1 mouse cellular context compared by ENCODE assay signal in genomic region chr12:57196608-57197362, GRCm38 (mm10).
TF ChIP-seq lines count a peak whose summit lies in the region.

No protein-coding gene starts in this region.

TF ChIP-seq in MEL, 35 proteins besides CTCF, POLR2A, EP300 and RAD21 (continued from another document):
- TF ChIP-seq MYB (IDR thresholded peaks at IDR 0.05; ENCODE audit: low read depth, low read length) (0 out of 2 replicates have a peak, but pooled peaks have one; percentile 16), NRF1 (IDR thresholded peaks at IDR 0.05; ENCODE audit: insufficient read depth, low read depth, low read length, poor library complexity, severe bottlenecking) (no peak), BHLHE40 (IDR thresholded peaks at IDR 0.05; ENCODE audit: borderline replicate concordance, low read depth, low read length) (peak; percentile 48; the same call in 1 of the 2 replicates), TBP (IDR thresholded peaks at IDR 0.05; ENCODE audit: low read depth, low read length) (peak; percentile 85), MEF2A (IDR thresholded peaks at IDR 0.05; ENCODE audit: extremely low read depth, insufficient replicate concordance, low read depth, low read length, poor library complexity, severe bottlenecking) (no peak), USF2 (IDR thresholded peaks at IDR 0.05; ENCODE audit: borderline replicate concordance in 1 of 2, insufficient read depth in 1 of 2, low read depth in 1 of 2, low read length in 2 of 2) (no peak), UBTF (IDR thresholded peaks at IDR 0.05; ENCODE audit: borderline replicate concordance, insufficient read depth, low read depth, low read length) (0 out of 2 replicates have a peak, but pooled peaks have one; percentile 64), POLR2AphosphoS5 (IDR thresholded peaks at IDR 0.05; ENCODE audit: borderline replicate concordance, low read depth, low read length) (no peak; the same call in 1 of the 2 replicates), ZMIZ1 (IDR thresholded peaks at IDR 0.05; ENCODE audit: low read depth, low read length) (peak; percentile 2; the same call in 1 of the 2 replicates), CHD1 (IDR thresholded peaks at IDR 0.05; ENCODE audit: low read depth, low read length) (no peak), KAT2A (conservative IDR thresholded peaks at IDR 0.05; ENCODE audit: low read depth, low read length) (0 out of 2 replicates have a peak, but pooled peaks have one; percentile 24), NELFE (IDR thresholded peaks at IDR 0.05; ENCODE audit: low read depth, low read length) (no peak; the same call in none of the 2 replicates), SIN3A (IDR thresholded peaks at IDR 0.05; ENCODE audit: low read length) (no peak; the same call in 1 of the 2 replicates), MAX (IDR thresholded peaks at IDR 0.05; ENCODE audit: low read length) (no peak; the same call in 1 of the 2 replicates), GATA1 (IDR thresholded peaks at IDR 0.05; ENCODE audit: low read depth, low read length) (peak; percentile 71), ETS1 (IDR thresholded peaks at IDR 0.05; ENCODE audit: low read depth, low read length) (peak; percentile 71; the same call in 1 of the 2 replicates), TAL1 (IDR thresholded peaks at IDR 0.05; ENCODE audit: low read length) (0 out of 2 replicates have a peak, but pooled peaks have one; percentile 24), ZKSCAN1 (IDR thresholded peaks at IDR 0.05; ENCODE audit: low read depth, low read length) (no peak), USF1 (IDR thresholded peaks at IDR 0.05; ENCODE audit: low read depth, low read length) (no peak), ZC3H11A (IDR thresholded peaks at IDR 0.05; ENCODE audit: low read depth, low read length) (no peak), MAZ (IDR thresholded peaks at IDR 0.05; ENCODE audit: low read depth, low read length) (no peak), POLR2AphosphoS2 (IDR thresholded peaks at IDR 0.05; ENCODE audit: low read length) (no peak)
TF ChIP-seq in MEL: peak in this region for 14.
